Mouse (Mus musculus) heart, adult 2 months (tissue): ENCODE results near the gene H1f0. TPM values are rescaled to one million over a fixed set of nuclear protein-coding genes. Genes with fewer than 3 reads are reported as not detected.

ENCODE experiments used
- DNase-seq, 2 experiments: peaks; one replicate each; pipeline ENCODE4 v3.0.0; 2021
- H3K27ac ChIP-seq: fragments of 200-600 bp; 2 replicates; pipeline ENCODE4 v1.8.1; 2022
- H3K27me3 ChIP-seq: fragments of 200-500 bp; 2 replicates; pipeline ENCODE4 v1.6.1; 2012; ENCODE audit warnings: mild to moderate bottlenecking, low read length, inconsistent platforms, mixed read lengths; ENCODE audit not compliant: control insufficient read depth, insufficient read depth
- H3K36me3 ChIP-seq: fragments of 200-500 bp; 2 replicates; pipeline ENCODE4 v1.6.1; 2012; ENCODE audit warnings: low read length, inconsistent platforms; ENCODE audit not compliant: control insufficient read depth, insufficient read depth
- H3K4me1 ChIP-seq: fragments of 200-500 bp; 2 replicates; pipeline ENCODE4 v1.6.1; 2011; ENCODE audit warnings: low read length; ENCODE audit not compliant: control insufficient read depth, insufficient read depth
- H3K4me3 ChIP-seq: fragments of 200-600 bp; 2 replicates; pipeline ENCODE4 v1.8.1; 2022
- H3K79me2 ChIP-seq: fragments of 200-500 bp; replicated peaks from 2 replicates; pipeline ENCODE4 v1.6.1; 2012; ENCODE audit warnings: mild to moderate bottlenecking, inconsistent platforms, low read length, moderate library complexity, mixed read lengths; ENCODE audit not compliant: control insufficient read depth, insufficient read depth
- H3K9ac ChIP-seq: fragments of 200-500 bp; 2 replicates; pipeline ENCODE4 v1.6.1; 2012; ENCODE audit warnings: low read depth, mild to moderate bottlenecking, control low read depth, inconsistent platforms, low read length, mixed read lengths
- CTCF ChIP-seq: fragments of 200-600 bp; IDR thresholded peaks from 2 replicates; pipeline ENCODE4 v1.8.1; 2022; ENCODE audit warnings: antibody characterized with exemption, mild to moderate bottlenecking, moderate library complexity
- EP300 ChIP-seq: fragments of 200-500 bp; IDR thresholded peaks from 2 replicates; pipeline ENCODE4 v1.6.1; 2011; ENCODE audit warnings: low read depth, low read length, control low read depth; ENCODE audit not compliant: insufficient read depth
- POLR2A ChIP-seq: fragments of 200-500 bp; IDR thresholded peaks from 2 replicates; pipeline ENCODE4 v1.6.1; 2011; ENCODE audit warnings: mild to moderate bottlenecking, low read depth, low read length, control low read depth; ENCODE audit not compliant: insufficient read depth
- WGBS: fragments of 180-500 bp; shearing (Covaris S2); methylation state at CpG from one replicate; pipeline ENCODE4 v1.1.7; 2018; 5-methylcytosine and 5-hydroxymethylcytosine counted together
- intact Hi-C: fragments of 180-260 bp; cut with DNase I; formaldehyde crosslinking; loops from one replicate; pipeline ENCODE4 v1.15.1; 2025
- microRNA-seq, 2 experiments: library from miRNA; unstranded; fragments of <30 nt; microRNA quantifications; one replicate each; pipeline ENCODE4 v1.2.0; 2021
- polyA plus RNA-seq: library from polyadenylated mRNA; depleted of rRNA; stranded (reverse); fragments of >200 nt; gene quantifications from 2 replicates; pipeline ENCODE4 v1.2.3, GENCODE M21; 2012; rRNA removed
- total RNA-seq, 2 experiments: library from RNA; stranded (reverse); gene quantifications; 2 replicates each; pipeline ENCODE4 v1.2.3; 2021

Gene H1f0
- total and polyA plus RNA-seq, 3 experiments = 54.2 to 82.4 (median 73.3) TPM

DNA sequence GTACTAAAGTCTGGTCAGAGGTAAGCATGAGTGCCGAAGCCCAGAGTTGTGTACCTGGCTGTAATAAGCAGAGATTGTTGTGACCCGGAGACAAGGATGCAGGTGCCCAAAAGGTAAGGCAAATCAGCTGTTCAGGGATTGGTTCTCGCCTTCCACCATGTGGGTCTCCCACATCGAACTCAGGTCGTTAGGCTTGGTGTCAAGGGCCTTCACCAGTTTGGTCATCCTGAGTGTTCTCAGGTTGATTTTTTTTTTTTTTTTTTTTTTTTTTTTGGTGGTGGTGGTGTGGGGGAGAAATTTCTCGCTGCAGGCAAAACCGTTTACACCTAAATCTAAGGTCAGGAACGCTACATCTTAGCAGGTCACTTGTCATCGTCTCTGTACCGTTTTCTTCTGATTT, 46.2 kb downstream of the H1f0 start:
- DNase-seq = no peak
- TF ChIP-seq CTCF = no peak
- no peak for TF ChIP-seq EP300
- no peak for TF ChIP-seq POLR2A
- WGBS = 33% methylated on average over 10 of the region's 10 CpGs
- Histone ChIP-seq H3K9ac (no peak overlapping the region), H3K4me3 (peak overlapping the region; percentile 88), H3K27me3 (no peaks in the 10 kb centered on the region), H3K4me1 (peaks cover 2% of the 10 kb centered on the region), H3K79me2 (no peaks in the 10 kb centered on the region; the same call in 1 of the 2 replicates), H3K36me3 (peaks cover 3% of the 10 kb centered on the region; the same call in 1 of the 2 replicates), H3K27ac (peak overlapping the region; percentile 86)
- intact Hi-C loops = loop anchor here (5.0 kb wide), 1 partner anchor 157 kb away; no protein-coding TSS in a partner anchor

DNA sequence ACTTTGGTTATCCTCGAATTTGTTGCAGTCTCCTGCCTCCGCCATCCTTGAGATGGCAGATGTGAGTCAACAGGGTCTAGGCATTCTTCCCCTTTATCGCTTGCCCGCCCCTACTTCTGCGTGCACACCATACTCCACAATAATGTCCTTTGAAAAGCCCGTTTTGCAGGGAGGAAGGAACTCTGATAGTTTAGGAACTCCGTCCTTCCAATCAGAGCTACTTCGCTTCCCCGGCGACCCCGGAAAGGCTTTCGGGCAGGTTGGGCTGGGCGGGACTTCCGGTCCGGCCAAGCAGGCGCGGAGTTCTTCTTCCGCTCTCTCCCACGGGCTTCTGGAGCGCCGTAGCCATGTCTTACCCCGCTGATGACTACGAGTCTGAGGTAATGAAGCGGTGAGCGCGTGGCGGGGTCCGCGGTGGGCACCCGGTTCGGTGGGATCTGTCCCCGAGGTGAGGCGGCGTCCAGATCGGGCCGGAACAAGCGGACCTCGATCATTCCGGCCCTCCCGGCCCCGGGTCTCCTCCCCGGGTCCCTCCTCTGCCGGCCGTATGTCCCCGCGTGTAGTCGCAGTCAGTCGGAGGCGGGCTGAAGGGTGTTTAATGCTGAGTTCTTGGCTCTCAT, 46.8 kb downstream of the H1f0 start, which contains the start of gene Eif3l:
Gene Eif3l (plus strand): TSS at position 267 of the 620 bp plus-strand sequence.
- peaks cover 3% of the 10 kb centered on the region; the same call in 1 of the 2 replicates for H3K36me3 ChIP-seq
- no peaks in the 10 kb centered on the region; the same call in 1 of the 2 replicates for H3K79me2 ChIP-seq
- intact Hi-C loops = loop anchor here (1.0 to 5.0 kb wide), 2 partner anchors 33 to 158 kb away; partner anchors contain the start of gene Micall1
- DNase-seq = peak; percentile 91 to 93
- peak within 1 kb of the TSS; percentile 94 for H3K9ac ChIP-seq
- peaks cover 2% of the 10 kb centered on the region for H3K4me1 ChIP-seq
- H3K4me3 ChIP-seq = peak within 1 kb of the TSS; percentile 88
- TF ChIP-seq POLR2A (peak; percentile 87), CTCF (peak; percentile 25), EP300 (no peak)
- WGBS = under 1% methylated on average over 49 of the region's 49 CpGs
- peak within 1 kb of the TSS; percentile 86 for H3K27ac ChIP-seq
- H3K27me3 ChIP-seq = no peaks in the 10 kb centered on the region

DNA sequence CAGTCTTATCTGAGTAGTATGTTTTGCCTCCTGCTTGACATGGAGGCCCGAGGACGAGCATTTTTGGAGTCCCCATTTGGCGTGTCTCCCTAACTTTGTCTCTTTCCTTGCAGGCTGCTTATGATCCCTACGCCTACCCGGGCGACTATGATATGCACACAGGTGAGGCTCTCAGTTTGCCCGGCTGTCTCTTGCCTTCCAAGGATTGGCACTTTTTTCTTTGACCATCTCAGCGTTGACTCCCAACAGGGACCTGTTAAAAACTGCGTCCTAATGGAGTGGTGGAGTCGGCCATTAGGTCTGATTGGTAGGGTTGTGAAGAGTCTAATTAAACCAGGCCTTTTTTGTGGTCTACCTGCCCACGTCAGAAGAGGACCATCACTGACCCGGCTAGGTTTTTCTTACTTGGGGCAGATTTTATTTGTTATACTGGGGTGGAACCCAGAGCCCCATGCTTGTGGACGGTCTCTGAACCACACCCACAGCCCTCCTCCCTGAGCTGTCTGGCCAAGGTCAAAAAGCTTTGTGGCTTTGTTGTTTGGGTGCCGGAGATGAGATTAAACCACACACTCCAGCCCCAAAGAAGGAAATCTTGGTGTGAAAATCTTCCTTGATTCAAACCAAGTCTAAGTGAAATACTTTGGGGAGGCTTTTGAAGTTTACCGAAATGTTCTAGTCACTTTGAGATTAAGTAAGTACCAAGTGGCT, 47.6 kb downstream of the H1f0 start:
- no peaks in the 10 kb centered on the region for H3K27me3 ChIP-seq
- peaks cover 3% of the 10 kb centered on the region; the same call in 1 of the 2 replicates for H3K36me3 ChIP-seq
- H3K79me2 ChIP-seq = no peaks in the 10 kb centered on the region; the same call in 1 of the 2 replicates
- peaks cover 2% of the 10 kb centered on the region for H3K4me1 ChIP-seq
- TF ChIP-seq POLR2A (no peak), EP300 (no peak), CTCF (no peak)
- intact Hi-C loops = loop anchor here (1.0 kb wide), 1 partner anchor 32 kb away; the partner anchor contains the start of gene Micall1
- H3K27ac ChIP-seq = peak overlapping the region; percentile 86
- peak overlapping the region; percentile 94 for H3K9ac ChIP-seq
- H3K4me3 ChIP-seq = peak overlapping the region; percentile 88
- WGBS = 25% methylated on average over 15 of the region's 15 CpGs
- no peak for DNase-seq

DNA sequence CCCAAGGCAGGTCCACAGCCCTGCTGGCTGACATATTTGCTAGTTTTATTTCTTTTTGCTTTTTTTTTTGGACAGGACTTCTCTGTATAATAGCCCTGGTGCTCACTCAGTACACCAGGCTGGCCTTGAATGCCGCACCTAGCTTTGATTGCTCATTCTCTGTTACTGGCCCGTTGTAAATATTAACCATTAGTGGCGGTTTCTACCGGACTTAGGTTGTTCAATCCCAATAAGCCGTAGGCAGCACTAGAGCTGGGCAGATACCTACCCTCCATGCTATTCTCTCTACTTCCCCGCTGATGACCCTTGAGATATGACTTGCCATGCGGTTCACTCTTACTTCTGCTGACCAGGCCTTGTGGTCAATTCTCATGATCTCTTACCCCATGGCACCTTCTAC, 51.3 kb downstream of the H1f0 start:
- WGBS = 96% methylated on average over 7 of the region's 7 CpGs

More for the DNA sequence above, 51.3 kb downstream of the H1f0 start:
- H3K36me3 ChIP-seq = peaks cover 3% of the 10 kb centered on the region; the same call in 1 of the 2 replicates
- H3K4me3 ChIP-seq = no peak overlapping the region
- H3K9ac ChIP-seq = no peak overlapping the region
- no peaks in the 10 kb centered on the region; the same call in 1 of the 2 replicates for H3K4me1 ChIP-seq
- H3K79me2 ChIP-seq = no peaks in the 10 kb centered on the region; the same call in 1 of the 2 replicates
- intact Hi-C loops = no loop called here
- H3K27me3 ChIP-seq = no peaks in the 10 kb centered on the region
- DNase-seq = no peak
- H3K27ac ChIP-seq = no peak overlapping the region
- TF ChIP-seq CTCF (no peak), EP300 (no peak), POLR2A (no peak)

Small RNA genes lying within 50 kb of the gene (microRNA-seq; reads per million reads assigned to microRNA genes)
- gene Mir6956 = 1.2 to 1.7 reads per million in 2 experiments

Other genes with a start within 250 kb of the H1f0 start
- gene Card10, start 225.4 kb upstream of the H1f0 start, total RNA-seq = 10 to 100 TPM; 15.0 to 17.0 TPM
- 22.3 and 28.5 TPM in 2 replicates for gene Card10, start 225.4 kb upstream of the H1f0 start, polyA plus RNA-seq
- 10 to 100 TPM; 30.8 to 37.1 TPM for gene Cdc42ep1, start 185.8 kb upstream of the H1f0 start, total RNA-seq
- 62.3 and 71.8 TPM in 2 replicates for gene Cdc42ep1, start 185.8 kb upstream of the H1f0 start, polyA plus RNA-seq
- gene Lgals2, start 172.9 kb upstream of the H1f0 start, total RNA-seq = not detected
- 0.59 and 1.5 TPM in 2 replicates for gene Lgals2, start 172.9 kb upstream of the H1f0 start, polyA plus RNA-seq
- gene Gga1, start 151.3 kb upstream of the H1f0 start, total RNA-seq = 10 to 100 TPM; 42.2 to 44.4 TPM
- 44.7 and 52.7 TPM in 2 replicates for gene Gga1, start 151.3 kb upstream of the H1f0 start, polyA plus RNA-seq
- not detected for gene Gm49510, start 128.8 kb upstream of the H1f0 start, total RNA-seq
- 0.04 TPM in 1 of 2 replicates, not detected in the other for gene Gm49510, start 128.8 kb upstream of the H1f0 start, polyA plus RNA-seq
- 1 to 10 TPM; 2.6 to 3.3 TPM for gene Sh3bp1, start 128.7 kb upstream of the H1f0 start, total RNA-seq
- gene Sh3bp1, start 128.7 kb upstream of the H1f0 start, polyA plus RNA-seq = 12.6 and 19.2 TPM in 2 replicates
- gene Pdxp, start 114.5 kb upstream of the H1f0 start, total RNA-seq = under 1 TPM; 0.81 to 0.86 TPM
- 2.0 and 2.9 TPM in 2 replicates for gene Pdxp, start 114.5 kb upstream of the H1f0 start, polyA plus RNA-seq
- 100 to 1,000 TPM; 174 to 176 TPM for gene Lgals1, start 101.7 kb upstream of the H1f0 start, total RNA-seq
- 425 and 497 TPM in 2 replicates for gene Lgals1, start 101.7 kb upstream of the H1f0 start, polyA plus RNA-seq
- gene Nol12, start 93.5 kb upstream of the H1f0 start, total RNA-seq = 10 to 100 TPM; 13.8 to 17.4 TPM
- gene Nol12, start 93.5 kb upstream of the H1f0 start, polyA plus RNA-seq = 9.9 and 13.1 TPM in 2 replicates
- 10 to 100 TPM; 24.4 to 30.9 TPM for gene Triobp, start 80.7 kb upstream of the H1f0 start, total RNA-seq
- 22.0 and 26.7 TPM in 2 replicates for gene Triobp, start 80.7 kb upstream of the H1f0 start, polyA plus RNA-seq
- not detected for gene Galr3, start 13.4 kb downstream of the H1f0 start, total RNA-seq
- not detected in 2 replicates for gene Galr3, start 13.4 kb downstream of the H1f0 start, polyA plus RNA-seq
- 1 to 10 TPM; 5.5 to 8.5 TPM for gene Ankrd54, start 34.4 kb downstream of the H1f0 start, total RNA-seq
- gene Ankrd54, start 34.4 kb downstream of the H1f0 start, polyA plus RNA-seq = 12.2 and 14.2 TPM in 2 replicates
- gene Eif3l, start 46.7 kb downstream of the H1f0 start, total RNA-seq = 10 to 100 TPM; 63.9 to 69.2 TPM
- gene Eif3l, start 46.7 kb downstream of the H1f0 start, polyA plus RNA-seq = 90.3 and 116 TPM in 2 replicates
- 10 to 100 TPM; 43.0 to 45.7 TPM for gene Micall1, start 80.4 kb downstream of the H1f0 start, total RNA-seq
- 39.3 and 58.7 TPM in 2 replicates for gene Micall1, start 80.4 kb downstream of the H1f0 start, polyA plus RNA-seq
- 100 to 1,000 TPM; 126 to 145 TPM for gene Polr2f, start 112.6 kb downstream of the H1f0 start, total RNA-seq
- 48.6 and 50.9 TPM in 2 replicates for gene Polr2f, start 112.6 kb downstream of the H1f0 start, polyA plus RNA-seq
- gene 1700088E04Rik, start 112.8 kb downstream of the H1f0 start, total RNA-seq = 1 to 10 TPM; 1.8 to 2.6 TPM
- gene 1700088E04Rik, start 112.8 kb downstream of the H1f0 start, polyA plus RNA-seq = 2.8 and 3.8 TPM in 2 replicates
- 1 to 10 TPM; 1.1 to 1.3 TPM for gene Sox10, start 136.8 kb downstream of the H1f0 start, total RNA-seq
- 4.5 and 4.9 TPM in 2 replicates for gene Sox10, start 136.8 kb downstream of the H1f0 start, polyA plus RNA-seq
- 10 to 100 TPM; 21.3 to 24.0 TPM for gene Pick1, start 200.7 kb downstream of the H1f0 start, total RNA-seq
- gene Pick1, start 200.7 kb downstream of the H1f0 start, polyA plus RNA-seq = 27.7 and 35.5 TPM in 2 replicates
- 1 to 10 TPM in 1 of 2 experiments, under 1 TPM in 1; 0.61 to 1.4 TPM for gene Gm49486, start 200.9 kb downstream of the H1f0 start, total RNA-seq
- gene Gm49486, start 200.9 kb downstream of the H1f0 start, polyA plus RNA-seq = 0.39 and 0.59 TPM in 2 replicates
- gene Slc16a8, start 226.3 kb downstream of the H1f0 start, total RNA-seq = under 1 TPM; 0.16 to 0.39 TPM
- 0.12 and 0.57 TPM in 2 replicates for gene Slc16a8, start 226.3 kb downstream of the H1f0 start, polyA plus RNA-seq